Mouse (Mus musculus): ENCODE measurements around the gene Ap5b1.

DNA sequence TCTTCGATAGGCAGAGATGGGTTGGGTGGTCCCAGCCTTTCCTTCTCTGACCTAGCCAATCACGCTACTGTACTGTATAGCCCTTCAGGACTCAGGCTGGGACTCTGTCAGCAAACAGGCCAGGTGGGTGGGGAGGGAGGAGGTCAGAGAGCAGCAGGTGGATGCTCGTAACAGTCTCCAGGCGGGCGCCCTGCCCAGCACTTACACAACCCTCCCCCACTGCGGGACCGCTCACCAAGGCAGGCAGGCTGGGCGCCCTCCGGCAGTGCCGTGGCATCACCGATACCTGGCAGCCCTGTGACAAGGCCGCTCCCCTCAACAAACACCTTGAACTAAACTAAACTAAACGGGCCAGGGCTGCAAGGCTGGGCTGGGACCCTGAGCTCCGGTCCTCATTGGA, 13.6 kb upstream of the Ap5b1 start:
- TF ChIP-seq POLR2A (IDR thresholded peaks at IDR 0.05; ENCODE audit: low read depth, low read length) (no peak), CTCF (IDR thresholded peaks at IDR 0.05; ENCODE audit: borderline replicate concordance, insufficient read depth, low read length) (no peak)
